ENCODE assay signal across 10 mouse cellular contexts in the genomic region with DNA sequence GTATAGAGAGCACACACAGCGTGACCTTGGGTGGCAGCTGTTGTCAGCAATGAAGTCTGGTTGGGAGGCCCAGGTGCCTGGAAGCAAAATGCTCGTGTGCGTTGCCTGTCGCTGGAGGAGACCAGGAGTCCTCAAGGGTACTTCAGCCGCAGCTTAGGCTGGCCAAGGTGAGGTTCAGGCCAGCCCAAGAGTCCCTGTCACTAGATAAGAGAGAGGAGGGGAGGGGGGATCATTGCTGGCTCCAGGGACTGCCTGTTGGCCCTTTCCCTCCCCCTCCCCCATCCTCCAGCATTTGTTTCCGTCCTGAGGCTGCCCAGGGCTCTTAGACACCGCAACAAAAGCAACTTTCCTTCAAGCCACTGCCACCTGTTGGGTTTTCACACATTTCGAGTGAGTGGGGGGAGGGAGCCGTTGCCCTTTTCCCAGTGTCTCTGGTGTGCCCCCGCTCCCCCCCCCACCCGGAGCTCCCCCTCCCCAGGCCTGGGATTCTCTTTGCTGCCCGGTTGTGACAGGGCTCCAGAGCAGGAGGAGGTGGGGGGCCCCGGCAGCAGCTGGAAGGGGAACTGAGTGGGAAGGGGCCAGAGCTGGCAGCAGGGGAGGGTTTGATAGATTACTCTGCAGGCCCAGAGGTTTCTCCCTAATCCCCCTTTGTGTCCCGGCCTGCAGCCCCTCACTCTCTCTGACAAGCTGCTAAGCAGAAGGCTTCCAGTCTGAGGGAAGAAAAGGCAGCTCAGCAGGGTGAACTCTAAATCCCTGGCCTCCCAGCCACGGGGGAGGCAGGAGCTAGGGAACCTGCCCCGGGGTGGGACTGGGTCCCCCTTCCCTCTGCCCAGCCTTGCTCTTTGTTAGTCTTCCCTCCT. TPM values are rescaled to one million over a fixed set of nuclear protein-coding genes. Genes with fewer than 3 reads are reported as not detected.
A peak's percentile ranks its signal among the peaks of the same experiment; 100 is the strongest.
DNase-seq lines count a peak whose midpoint lies in the region; ATAC-seq lines count a peak whose summit lies in the region.
"Had no signal": no experiment of that assay in that cellular context is flagged by ENCODE, and none has a peak within 500 bp of the region (broad histone marks: within the 10 kb centered on the region; RNA-seq: fewer than 3 reads in every experiment).

No protein-coding gene starts in this region.

- peak overlapping the region; percentile 47 for H3K4me2 ChIP-seq in heart, embryonic 13.5 days
- peak overlapping the region; percentile 58 for H3K4me2 ChIP-seq in midbrain, embryonic 11.5 days

- no peak for DNase-seq in heart, adult 8-10 months (ENCODE audit: low spot score)
- peak; percentile 72 for DNase-seq in ES-CJ7 (ENCODE audit: low read depth, low spot score)
- DNase-seq in forelimb bud, embryonic 11.5 days (ENCODE audit: low read depth, low spot score): peak; percentile 60
- DNase-seq in midbrain, embryonic 11.5 days (ENCODE audit: low spot score, missing footprints): peak; percentile 98
- no peak for DNase-seq in layer of hippocampus, adult 11-12 months (ENCODE audit: low spot score)
- no peak for DNase-seq in spleen, postnatal 36 days (ENCODE audit: low spot score in 2 of 2)
- no peak for DNase-seq in layer of hippocampus, postnatal 25 days (ENCODE audit: extremely low spot score in 1 of 2, low spot score in 1 of 2)
- DNase-seq: heart, adult 18-20 months had no signal

- no peak overlapping the region for H3K27ac ChIP-seq in heart, embryonic 13.5 days (replicated peaks)
- peak overlapping the region; percentile 97 for H3K27ac ChIP-seq in midbrain, embryonic 11.5 days (ENCODE audit: low read depth, low read length)

- peaks cover 71% of the 10 kb centered on the region for H3K27me3 ChIP-seq in heart, embryonic 13.5 days (replicated peaks)
- no peaks in the 10 kb centered on the region for H3K27me3 ChIP-seq in midbrain, embryonic 11.5 days (ENCODE audit: control insufficient read depth, insufficient read depth, low read length)

- no peaks in the 10 kb centered on the region for H3K36me3 ChIP-seq in heart, embryonic 13.5 days
- H3K36me3 ChIP-seq in midbrain, embryonic 11.5 days (ENCODE audit: control insufficient read depth, insufficient read depth, low read length): no peaks in the 10 kb centered on the region

- H3K9me3 ChIP-seq in heart, embryonic 13.5 days: no peaks in the 10 kb centered on the region
- H3K9me3 ChIP-seq in midbrain, embryonic 11.5 days (ENCODE audit: control insufficient read depth, low read length): no peaks in the 10 kb centered on the region

- H3K4me1 ChIP-seq in heart, embryonic 13.5 days: peaks cover 32% of the 10 kb centered on the region
- H3K4me1 ChIP-seq in midbrain, embryonic 11.5 days (ENCODE audit: control insufficient read depth, insufficient read depth, low read length): peaks cover 93% of the 10 kb centered on the region

- H3K4me3 ChIP-seq in heart, embryonic 13.5 days: peak overlapping the region; percentile 9; the same call in 1 of the 2 replicates
- peak overlapping the region; percentile 9; the same call in 1 of the 2 replicates for H3K4me3 ChIP-seq in midbrain, embryonic 11.5 days (ENCODE audit: low read depth, low read length)

- H3K9ac ChIP-seq in heart, embryonic 13.5 days: peak overlapping the region; percentile 70
- H3K9ac ChIP-seq in midbrain, embryonic 11.5 days (ENCODE audit: low read length): peak overlapping the region; percentile 75

- ATAC-seq in heart, embryonic 13.5 days (ENCODE audit: extremely low read depth, insufficient number of reproducible peaks, low FRiP score, low TSS enrichment): no peak
- ATAC-seq in midbrain, embryonic 11.5 days (ENCODE audit: low FRiP score): peak; percentile 88

- WGBS in heart, embryonic 13.5 days: 13% methylated on average over 16 of the region's 16 CpGs
- 2% methylated on average over 16 of the region's 16 CpGs for WGBS in midbrain, embryonic 11.5 days

RNA-seq across cellular contexts. Expression of gene Slc45a3, which starts 8.1 kb away (rescaled TPM):
- polyA plus RNA-seq in heart, embryonic 13.5 days (2015; fragmentation: Nextera tagmentation; extraction: Ambion mirVana): 1.1 and 1.9 TPM in 2 replicates
- 1 to 10 TPM; 2.4 to 4.7 (median 3.3) TPM for total RNA-seq in heart, adult 8-10 months (2022)
- 19.5 and 20.5 TPM in 2 replicates for polyA plus RNA-seq in midbrain, embryonic 11.5 days (2014; fragmentation: Nextera tagmentation; extraction: Ambion mirVana)
- 1 to 10 TPM; 2.4 TPM for total RNA-seq in layer of hippocampus, postnatal 25 days (2021)
- total RNA-seq: neutrophil, adult 5-6 weeks had no signal

RNA-seq across cellular contexts. Expression of gene Elk4, which starts 36.5 kb away (rescaled TPM):
- polyA plus RNA-seq in heart, embryonic 13.5 days (2015; fragmentation: Nextera tagmentation; extraction: Ambion mirVana): 11.8 and 12.8 TPM in 2 replicates
- total RNA-seq in heart, adult 8-10 months (2022): 10 to 100 TPM; 62.5 to 79.4 (median 76.0) TPM
- 17.2 and 19.5 TPM in 2 replicates for polyA plus RNA-seq in midbrain, embryonic 11.5 days (2014; fragmentation: Nextera tagmentation; extraction: Ambion mirVana)
- total RNA-seq in layer of hippocampus, postnatal 25 days (2021): 10 to 100 TPM; 51.8 to 60.4 TPM

Comparison
In these comparisons a context has a peak if more than half of its experiments do, and no peak if none do; other contexts are left out.
1. DNase-seq: peak in ES-CJ7 (single experiment), forelimb bud, embryonic 11.5 days (single experiment) and midbrain, embryonic 11.5 days (single experiment); none in heart, adult 8-10 months (single experiment), layer of hippocampus, adult 11-12 months (single experiment), spleen, postnatal 36 days (0 of 2) and layer of hippocampus, postnatal 25 days (0 of 2).